Mouse (Mus musculus) thymus, postnatal 14 days (tissue): ENCODE data around the gene Dio1.

Source experiments
- DNase-seq: peaks from one replicate; pipeline ENCODE4 v3.0.0; 2021

The Dio1 gene

DNA sequence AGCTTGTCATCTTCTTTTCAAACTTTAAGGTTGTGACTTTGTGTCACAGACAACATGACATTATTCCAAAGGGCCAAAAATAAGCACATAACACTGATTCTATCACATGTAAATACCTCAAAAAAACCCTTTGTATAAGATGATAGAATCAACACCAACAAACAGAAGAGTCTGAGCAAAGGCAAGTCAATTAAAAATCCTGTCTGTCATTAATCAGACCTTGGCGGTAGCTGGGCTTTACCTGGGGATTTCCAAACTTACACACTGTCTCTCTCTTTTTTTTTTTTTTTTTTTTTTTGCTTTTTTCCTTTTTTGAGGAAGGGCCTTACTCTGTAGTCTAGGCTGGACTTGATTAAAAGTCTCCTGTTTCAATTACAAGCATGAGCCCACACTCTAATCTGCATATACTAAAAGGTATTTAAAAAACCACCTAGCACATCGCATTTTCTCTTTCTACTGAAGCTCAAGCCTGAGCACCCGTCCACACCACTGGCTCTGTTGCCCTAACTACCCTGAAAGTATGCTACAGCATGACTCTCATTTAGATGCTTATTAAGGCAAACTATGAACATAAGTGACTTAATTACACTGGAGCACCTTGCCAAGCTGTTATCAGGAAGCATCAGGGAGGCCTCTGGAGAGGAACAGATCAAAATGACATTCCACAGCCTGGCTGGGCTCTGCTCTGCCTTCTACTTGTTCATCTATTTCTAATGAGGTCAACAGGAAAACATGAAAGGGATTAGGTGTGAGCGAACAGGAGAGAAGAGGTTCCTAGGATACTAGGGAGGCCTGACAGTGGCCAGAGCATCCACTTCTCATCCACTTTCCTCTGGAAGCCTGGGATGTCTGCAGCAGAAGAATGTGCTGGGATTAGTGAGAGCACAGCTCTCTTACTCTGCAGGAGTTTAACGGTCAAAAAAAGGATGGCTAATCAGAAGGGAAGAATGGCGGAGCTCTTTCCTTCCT, 63.3 kb downstream of the Dio1 start:
- no peak for DNase-seq
